Mouse (Mus musculus): ENCODE results near the gene Zc3h8. TPM values are rescaled to one million over a fixed set of nuclear protein-coding genes. Genes with fewer than 3 reads are reported as not detected.

Zc3h8 gene
- polyA plus RNA-seq (2012; rRNA removed), result 1.3 and 2.5 TPM in 2 replicates

DNA sequence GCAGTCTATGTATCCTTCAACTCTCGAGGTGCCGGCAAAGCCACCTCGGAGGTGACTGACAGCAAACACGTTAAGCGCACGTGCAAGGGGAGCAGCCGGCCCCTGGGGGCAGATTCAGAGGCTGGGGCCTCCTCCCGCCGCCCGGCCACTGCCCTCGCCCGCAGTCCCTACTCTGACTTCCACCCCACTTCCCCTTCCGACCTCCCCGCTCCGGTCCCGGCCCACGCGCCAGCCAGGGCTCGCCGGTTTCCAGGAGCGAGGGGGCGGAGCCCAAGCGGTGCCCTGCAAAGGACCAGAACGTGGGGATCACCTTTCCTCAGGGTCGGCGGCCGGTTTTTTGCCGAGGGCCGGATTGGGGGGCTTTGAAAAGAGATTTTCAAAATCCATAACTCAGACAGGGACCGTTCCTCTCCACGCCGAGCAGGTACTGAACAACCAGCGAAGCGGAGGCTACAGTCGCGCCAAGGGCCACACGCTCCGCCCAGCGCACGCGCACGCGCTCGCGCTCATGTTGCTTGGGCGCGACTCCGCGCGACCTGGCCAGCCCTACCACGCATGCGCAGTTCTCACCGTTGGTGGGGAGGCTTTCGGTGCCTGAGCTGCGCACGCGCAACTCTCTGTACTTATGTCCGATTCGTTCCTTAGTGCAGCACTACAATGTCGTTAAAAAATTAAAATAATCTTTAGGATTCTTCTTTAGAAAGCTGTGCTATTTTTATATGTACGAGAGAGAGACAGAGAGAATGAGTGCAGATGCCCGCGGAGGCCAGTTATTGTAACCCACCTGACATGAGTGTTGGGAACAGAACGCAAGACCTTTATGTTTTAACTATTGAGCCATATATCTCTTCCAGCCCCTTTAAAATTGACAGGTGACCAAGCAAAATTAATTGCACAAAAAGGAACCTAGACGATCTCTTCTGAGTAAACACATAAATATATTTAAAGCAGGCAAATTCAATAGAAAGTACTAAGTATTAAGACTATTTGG lies at the start of gene Zc3h8:
Gene Zc3h8, minus strand, starts transcription at position 540 of the 991 bp plus-strand sequence.
- 1% methylated on average over 65 of the region's 65 CpGs for WGBS
- H3K27me3 ChIP-seq (replicated peaks; ENCODE audit: control insufficient read depth, insufficient read depth, low read length), result no peaks in the 10 kb centered on the region
- peak within 1 kb of the TSS; percentile 72 for H3K4me3 ChIP-seq (ENCODE audit: insufficient read depth, low read depth, low read length)
- DNase-seq, result peak; percentile 98
- H3K27ac ChIP-seq (ENCODE audit: insufficient read depth, low read depth, low read length), result peak within 1 kb of the TSS; percentile 49
- TF ChIP-seq POLR2A (IDR thresholded peaks at IDR 0.05; ENCODE audit: low read depth, low read length) (peak; percentile 86), CTCF (conservative IDR thresholded peaks at IDR 0.05; ENCODE audit: insufficient read depth, insufficient read length, low read depth, low read length) (no peak)
- H3K36me3 ChIP-seq (ENCODE audit: control insufficient read depth, insufficient read depth, low read length), result no peaks in the 10 kb centered on the region
- H3K4me1 ChIP-seq (ENCODE audit: control insufficient read depth, insufficient read depth, low read length), result peaks cover 2% of the 10 kb centered on the region; the same call in 1 of the 2 replicates

DNA sequence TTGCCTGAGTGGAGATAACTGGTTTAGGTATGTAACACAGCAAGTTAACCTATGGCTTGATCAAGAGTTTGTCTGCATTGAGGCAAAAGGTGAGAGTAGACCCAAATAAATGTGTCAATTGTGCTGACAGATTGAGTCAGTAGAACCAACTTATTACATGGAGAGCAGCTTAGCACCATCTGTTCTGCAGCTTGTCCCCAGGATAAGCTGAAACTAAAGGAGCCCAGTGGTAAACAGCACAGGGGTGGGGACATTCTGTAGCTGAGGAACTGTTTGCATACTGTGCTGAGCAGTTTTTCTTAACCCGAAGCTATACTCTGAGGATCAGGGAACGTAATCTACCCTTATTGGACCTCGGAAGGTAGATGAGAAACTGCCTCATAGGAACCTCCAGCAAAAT lies 40.9 kb upstream of the Zc3h8 start:
- no peak overlapping the region for H3K4me3 ChIP-seq (ENCODE audit: insufficient read depth, low read depth, low read length)
- H3K27me3 ChIP-seq (replicated peaks; ENCODE audit: control insufficient read depth, insufficient read depth, low read length), result no peaks in the 10 kb centered on the region
- no peaks in the 10 kb centered on the region for H3K36me3 ChIP-seq (ENCODE audit: control insufficient read depth, insufficient read depth, low read length)
- no peaks in the 10 kb centered on the region for H3K4me1 ChIP-seq (ENCODE audit: control insufficient read depth, insufficient read depth, low read length)
- H3K27ac ChIP-seq (ENCODE audit: insufficient read depth, low read depth, low read length), result no peak overlapping the region
- no peak for DNase-seq
- TF ChIP-seq CTCF (conservative IDR thresholded peaks at IDR 0.05; ENCODE audit: insufficient read depth, insufficient read length, low read depth, low read length) (no peak), POLR2A (IDR thresholded peaks at IDR 0.05; ENCODE audit: low read depth, low read length) (no peak)
- 93% methylated on average over 3 of the region's 3 CpGs for WGBS

DNA sequence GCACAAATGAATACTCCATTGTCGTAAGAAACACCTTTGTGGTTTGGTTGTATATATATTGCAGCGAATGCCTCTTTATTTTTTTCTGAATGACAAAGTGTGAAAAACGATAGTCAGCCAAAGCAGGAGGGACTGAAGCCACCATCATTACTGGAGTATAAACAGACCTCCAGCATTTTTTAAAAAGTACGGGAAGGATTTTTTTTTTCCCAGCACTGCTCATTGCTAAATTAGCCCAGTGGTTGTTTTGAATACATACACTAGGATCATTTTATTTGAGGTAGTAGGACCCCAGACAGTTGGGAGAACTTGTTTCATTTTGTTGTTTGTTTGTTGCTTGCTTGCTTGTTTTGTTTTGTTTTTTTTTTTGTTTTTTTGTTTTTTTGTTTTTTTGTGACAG lies 31.7 kb upstream of the Zc3h8 start:
- Histone ChIP-seq H3K4me1 (ENCODE audit: control insufficient read depth, insufficient read depth, low read length) (peaks cover 8% of the 10 kb centered on the region; the same call in 1 of the 2 replicates), H3K27me3 (replicated peaks; ENCODE audit: control insufficient read depth, insufficient read depth, low read length) (no peaks in the 10 kb centered on the region), H3K4me3 (ENCODE audit: insufficient read depth, low read depth, low read length) (no peak overlapping the region), H3K27ac (ENCODE audit: insufficient read depth, low read depth, low read length) (no peak overlapping the region), H3K36me3 (ENCODE audit: control insufficient read depth, insufficient read depth, low read length) (no peaks in the 10 kb centered on the region)
- WGBS, result 85% methylated on average over 4 of the region's 4 CpGs
- no peak for DNase-seq
- no peak for TF ChIP-seq POLR2A (IDR thresholded peaks at IDR 0.05; ENCODE audit: low read depth, low read length)
- no peak for TF ChIP-seq CTCF (conservative IDR thresholded peaks at IDR 0.05; ENCODE audit: insufficient read depth, insufficient read length, low read depth, low read length)

- Histone ChIP-seq H3K36me3 (ENCODE audit: control insufficient read depth, insufficient read depth, low read length) (no peaks in the 10 kb centered on the region), H3K27me3 (replicated peaks; ENCODE audit: control insufficient read depth, insufficient read depth, low read length) (no peaks in the 10 kb centered on the region), H3K4me3 (ENCODE audit: insufficient read depth, low read depth, low read length) (no peak overlapping the region), H3K27ac (ENCODE audit: insufficient read depth, low read depth, low read length) (no peak overlapping the region), H3K4me1 (ENCODE audit: control insufficient read depth, insufficient read depth, low read length) (peaks cover 8% of the 10 kb centered on the region; the same call in 1 of the 2 replicates)
- DNase-seq, result peak; percentile 43
- TF ChIP-seq POLR2A (IDR thresholded peaks at IDR 0.05; ENCODE audit: low read depth, low read length) (no peak), CTCF (conservative IDR thresholded peaks at IDR 0.05; ENCODE audit: insufficient read depth, insufficient read length, low read depth, low read length) (no peak)
These were observed 28.4 kb upstream of the Zc3h8 start for GRCm38 (mm10) chr2:128972301-128972700.

- TF ChIP-seq POLR2A (IDR thresholded peaks at IDR 0.05; ENCODE audit: low read depth, low read length) (no peak), CTCF (conservative IDR thresholded peaks at IDR 0.05; ENCODE audit: insufficient read depth, insufficient read length, low read depth, low read length) (no peak)
- DNase-seq, result no peak
- Histone ChIP-seq H3K27me3 (replicated peaks; ENCODE audit: control insufficient read depth, insufficient read depth, low read length) (no peaks in the 10 kb centered on the region), H3K4me1 (ENCODE audit: control insufficient read depth, insufficient read depth, low read length) (peaks cover 8% of the 10 kb centered on the region; the same call in 1 of the 2 replicates), H3K4me3 (ENCODE audit: insufficient read depth, low read depth, low read length) (no peak overlapping the region; the same call in 1 of the 2 replicates), H3K36me3 (ENCODE audit: control insufficient read depth, insufficient read depth, low read length) (no peaks in the 10 kb centered on the region), H3K27ac (ENCODE audit: insufficient read depth, low read depth, low read length) (no peak overlapping the region)
These were observed 24.7 kb upstream of the Zc3h8 start for GRCm38 (mm10) chr2:128968475-128969083.

DNA sequence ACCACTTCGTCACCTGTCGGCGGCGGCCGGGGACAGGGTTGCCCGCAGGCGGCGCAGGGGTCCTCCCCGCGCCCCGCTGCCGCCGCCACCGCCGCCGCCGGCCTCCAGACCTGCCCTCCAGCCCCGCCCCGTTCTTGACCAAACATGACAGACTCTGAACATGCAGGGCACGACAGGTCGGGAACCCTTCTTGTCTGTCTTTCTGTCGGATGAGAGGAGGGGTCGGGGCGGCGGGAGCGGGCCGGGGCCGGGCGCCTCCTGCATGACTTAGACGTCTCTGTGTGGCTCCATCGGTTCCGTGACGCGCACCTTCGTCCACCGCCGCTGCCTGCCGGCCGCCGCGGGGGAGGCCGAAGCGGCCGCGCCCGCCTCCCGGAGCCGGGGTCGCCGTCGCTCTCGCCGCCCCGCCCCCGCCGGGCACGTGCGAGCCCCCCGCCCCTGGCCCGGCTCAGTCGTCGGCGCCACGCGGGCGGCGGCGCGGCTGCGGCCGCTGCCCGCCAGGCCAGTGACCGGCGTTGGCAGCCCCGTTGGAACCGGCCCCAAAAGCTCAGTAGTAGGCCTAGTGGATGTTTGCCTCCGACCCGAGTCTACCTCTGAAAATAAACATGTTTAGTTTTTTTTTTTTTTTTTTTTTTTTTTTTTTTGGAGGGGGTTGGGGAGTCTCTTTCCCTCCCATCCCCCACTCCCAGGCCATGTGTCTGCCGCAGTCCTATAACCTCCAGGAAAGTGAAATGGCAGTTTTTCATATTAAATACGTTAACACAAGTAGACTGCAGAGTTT lies 24.0 kb upstream of the Zc3h8 start, which contains the start of gene Gm10762:
Gene Gm10762, minus strand, starts transcription at position 65 of the 781 bp plus-strand sequence.
- DNase-seq, result peak; percentile 91
- Histone ChIP-seq H3K27me3 (replicated peaks; ENCODE audit: control insufficient read depth, insufficient read depth, low read length) (no peaks in the 10 kb centered on the region), H3K27ac (ENCODE audit: insufficient read depth, low read depth, low read length) (peak within 1 kb of the TSS; percentile 100), H3K4me1 (ENCODE audit: control insufficient read depth, insufficient read depth, low read length) (peaks cover 8% of the 10 kb centered on the region; the same call in 1 of the 2 replicates), H3K4me3 (ENCODE audit: insufficient read depth, low read depth, low read length) (peak within 1 kb of the TSS; percentile 92), H3K36me3 (ENCODE audit: control insufficient read depth, insufficient read depth, low read length) (no peaks in the 10 kb centered on the region)
- under 1% methylated on average over 77 of the region's 80 CpGs for WGBS
- TF ChIP-seq CTCF (conservative IDR thresholded peaks at IDR 0.05; ENCODE audit: insufficient read depth, insufficient read length, low read depth, low read length) (no peak), POLR2A (IDR thresholded peaks at IDR 0.05; ENCODE audit: low read depth, low read length) (no peak)

All from kidney, adult 2 months (tissue).